Mouse (Mus musculus) liver, postnatal 0 days (tissue): ENCODE data around the gene Cyp2d22.
"Not testable (repeated sequence)": the region's sequence is repeated elsewhere in the genome, so short reads cannot be mapped to it uniquely, and the experiment has no call there.

Source experiments
- CTCF ChIP-seq: sonication (generic); IDR thresholded peaks from 2 replicates; pipeline ENCODE4 v1.5.1; 2016; ENCODE audit warnings: antibody characterized with exemption, low read depth
- EP300 ChIP-seq: IDR thresholded peaks from 2 replicates; pipeline ENCODE4 v1.6.1; 2016; ENCODE audit warnings: antibody characterized with exemption, low read depth, mild to moderate bottlenecking

- TF ChIP-seq CTCF, EP300: not testable (repeated sequence)
These were observed 9.9 kb upstream of the Cyp2d22 start for GRCm38 (mm10) chr15:82389916-82390315.
